Mouse (Mus musculus) MEL (cell line): ENCODE results near the gene Castor1. TPM values are rescaled to one million over a fixed set of nuclear protein-coding genes. Genes with fewer than 3 reads are reported as not detected.

ENCODE experiments used
- DNase-seq: peaks from one replicate; pipeline ENCODE4 v3.0.0; 2011; ENCODE audit warnings: low read depth, low spot score
- H3K27ac ChIP-seq: 2 replicates; pipeline ENCODE4 v1.5.1; 2012; ENCODE audit warnings: low read depth, mild to moderate bottlenecking, control low read depth, low read length, moderate library complexity; ENCODE audit not compliant: control insufficient read depth
- H3K27me3 ChIP-seq, 2 experiments: fragments of 150-350 bp in 1 of 2; sonication (generic) in 1 of 2; 2 replicates each; pipeline ENCODE4 v1.6.1; 2012; ENCODE audit warnings: low read length in 2 of 2, mild to moderate bottlenecking in 2 of 2, improper control_type of control experiment in 1 of 2, moderate library complexity in 1 of 2; ENCODE audit not compliant: insufficient read depth in 2 of 2, control insufficient read depth in 1 of 2
- H3K36me3 ChIP-seq, 2 experiments: 2 replicates each; pipeline ENCODE4 v1.6.1; 2012 to 2014; ENCODE audit warnings: low read length in 2 of 2, improper control_type of control experiment in 1 of 2, inconsistent platforms in 1 of 2, mild to moderate bottlenecking in 1 of 2; ENCODE audit not compliant: insufficient read depth in 2 of 2, control insufficient read depth in 1 of 2
- H3K4me1 ChIP-seq, 2 experiments: fragments of 150-350 bp in 1 of 2; sonication (generic) in 1 of 2; 2 replicates each; pipeline ENCODE4 v1.6.1; 2012; ENCODE audit warnings: low read length in 2 of 2, improper control_type of control experiment in 1 of 2, mild to moderate bottlenecking in 1 of 2; ENCODE audit not compliant: insufficient read depth in 2 of 2, control insufficient read depth in 1 of 2
- H3K4me3 ChIP-seq, 2 experiments: fragments of 150-350 bp in 1 of 2; sonication (generic) in 1 of 2; 2 replicates each; pipeline ENCODE4 v1.5.1; 2012; ENCODE audit warnings: low read depth in 2 of 2, low read length in 2 of 2, mild to moderate bottlenecking in 2 of 2, moderate library complexity in 2 of 2, control low read depth in 1 of 2, improper control_type of control experiment in 1 of 2; ENCODE audit not compliant: control insufficient read depth in 1 of 2, insufficient read depth in 1 of 2
- H3K79me2 ChIP-seq: 2 replicates; pipeline ENCODE4 v1.6.1; 2012; ENCODE audit warnings: mild to moderate bottlenecking, low read length, moderate library complexity; ENCODE audit not compliant: control insufficient read depth, poor library complexity, insufficient read depth
- H3K9ac ChIP-seq: 2 replicates; pipeline ENCODE4 v1.6.1; 2012; ENCODE audit warnings: low read depth, mild to moderate bottlenecking, control low read depth, low read length, moderate library complexity; ENCODE audit not compliant: control insufficient read depth, poor library complexity, severe bottlenecking
- H3K9me3 ChIP-seq: fragments of 150-350 bp; sonication (generic); replicated peaks from 2 replicates; pipeline ENCODE4 v1.6.1; 2012; ENCODE audit warnings: mild to moderate bottlenecking, low read length, improper control_type of control experiment, moderate library complexity; ENCODE audit not compliant: insufficient read depth
- BHLHE40 ChIP-seq: IDR thresholded peaks from 2 replicates; pipeline ENCODE4 v1.6.1; 2012; ENCODE audit warnings: low read depth, mild to moderate bottlenecking, inconsistent platforms, low read length, improper control_type of control experiment, borderline replicate concordance
- CHD2 ChIP-seq: IDR thresholded peaks from 2 replicates; pipeline ENCODE4 v1.6.1; 2011; ENCODE audit warnings: low read length, improper control_type of control experiment
- CTCF ChIP-seq, 3 experiments: IDR thresholded peaks in 2 of 3; conservative IDR thresholded peaks in 1 of 3; 2 replicates each; pipeline ENCODE4 v1.5.1; 2011 to 2012; ENCODE audit warnings: low read length in 3 of 3, low read depth in 2 of 3, mild to moderate bottlenecking in 2 of 3, improper control_type of control experiment in 1 of 3, inconsistent platforms in 1 of 3, mixed read lengths in 1 of 3, moderate library complexity in 1 of 3; ENCODE audit not compliant: control insufficient read depth in 1 of 3, insufficient read depth in 1 of 3, poor library complexity in 1 of 3, severe bottlenecking in 1 of 3
- E2F4 ChIP-seq: IDR thresholded peaks from 2 replicates; pipeline ENCODE4 v1.6.1; 2011; ENCODE audit warnings: low read depth, low read length, improper control_type of control experiment, borderline replicate concordance
- ELF1 ChIP-seq: IDR thresholded peaks from 2 replicates; pipeline ENCODE4 v1.6.1; 2014; ENCODE audit warnings: low read depth, mild to moderate bottlenecking, inconsistent platforms, low read length, improper control_type of control experiment, moderate library complexity
- ETS1 ChIP-seq: IDR thresholded peaks from 2 replicates; pipeline ENCODE4 v1.6.1; 2012; ENCODE audit warnings: low read depth, mild to moderate bottlenecking, inconsistent platforms, low read length, improper control_type of control experiment, moderate library complexity
- GABPA ChIP-seq: IDR thresholded peaks from 2 replicates; pipeline ENCODE4 v1.6.1; 2012; ENCODE audit warnings: low read depth, mild to moderate bottlenecking, inconsistent platforms, low read length, improper control_type of control experiment, moderate library complexity
- GATA1 ChIP-seq: IDR thresholded peaks from 2 replicates; pipeline ENCODE4 v1.6.1; 2011; ENCODE audit warnings: low read depth, low read length, improper control_type of control experiment
- HCFC1 ChIP-seq: IDR thresholded peaks from 2 replicates; pipeline ENCODE4 v1.6.1; 2012; ENCODE audit warnings: low read depth, mild to moderate bottlenecking, inconsistent platforms, low read length, improper control_type of control experiment, moderate library complexity
- JUND ChIP-seq: IDR thresholded peaks from 2 replicates; pipeline ENCODE4 v1.6.1; 2011; ENCODE audit warnings: low read depth, mild to moderate bottlenecking, improper control_type of control experiment, low read length
- MAFK ChIP-seq: IDR thresholded peaks from 2 replicates; pipeline ENCODE4 v1.6.1; 2011; ENCODE audit warnings: low read depth, mild to moderate bottlenecking, low read length, improper control_type of control experiment, borderline replicate concordance
- MAX ChIP-seq: IDR thresholded peaks from 2 replicates; pipeline ENCODE4 v1.6.1; 2011; ENCODE audit warnings: low read length, improper control_type of control experiment
- MAZ ChIP-seq: IDR thresholded peaks from 2 replicates; pipeline ENCODE4 v1.6.1; 2012; ENCODE audit warnings: low read depth, mild to moderate bottlenecking, inconsistent platforms, low read length, improper control_type of control experiment
- MYC ChIP-seq: IDR thresholded peaks from 2 replicates; pipeline ENCODE4 v1.6.1; 2011; ENCODE audit warnings: low read depth, mild to moderate bottlenecking, low read length, improper control_type of control experiment, moderate library complexity
- NELFE ChIP-seq: IDR thresholded peaks from 2 replicates; pipeline ENCODE4 v1.6.1; 2011; ENCODE audit warnings: low read depth, low read length, improper control_type of control experiment
- NRF1 ChIP-seq: IDR thresholded peaks from 2 replicates; pipeline ENCODE4 v1.6.1; 2014; ENCODE audit warnings: low read depth, mild to moderate bottlenecking, inconsistent platforms, low read length, improper control_type of control experiment, moderate library complexity; ENCODE audit not compliant: poor library complexity, insufficient read depth, severe bottlenecking
- POLR2A ChIP-seq, 2 experiments: IDR thresholded peaks; 2 replicates each; pipeline ENCODE4 v1.6.1; 2011 to 2012; ENCODE audit warnings: low read length in 2 of 2, mild to moderate bottlenecking in 2 of 2, control low read depth in 1 of 2, improper control_type of control experiment in 1 of 2, low read depth in 1 of 2, moderate library complexity in 1 of 2; ENCODE audit not compliant: control insufficient read depth in 1 of 2, insufficient read depth in 1 of 2, poor library complexity in 1 of 2
- POLR2AphosphoS2 ChIP-seq: IDR thresholded peaks from 2 replicates; pipeline ENCODE4 v1.6.1; 2011; ENCODE audit warnings: low read length, improper control_type of control experiment
- RAD21 ChIP-seq: IDR thresholded peaks from 2 replicates; pipeline ENCODE4 v1.6.1; 2011; ENCODE audit warnings: mild to moderate bottlenecking, low read depth, low read length, improper control_type of control experiment
- RCOR1 ChIP-seq: IDR thresholded peaks from 2 replicates; pipeline ENCODE4 v1.6.1; 2012; ENCODE audit warnings: low read depth, mild to moderate bottlenecking, inconsistent platforms, low read length, improper control_type of control experiment
- SIN3A ChIP-seq: IDR thresholded peaks from 2 replicates; pipeline ENCODE4 v1.6.1; 2012; ENCODE audit warnings: low read length, improper control_type of control experiment, inconsistent platforms
- SMC3 ChIP-seq: IDR thresholded peaks from 2 replicates; pipeline ENCODE4 v1.6.1; 2011; ENCODE audit warnings: low read depth, low read length, improper control_type of control experiment
- TAL1 ChIP-seq: IDR thresholded peaks from 2 replicates; pipeline ENCODE4 v1.6.1; 2012; ENCODE audit warnings: mild to moderate bottlenecking, inconsistent platforms, low read length, moderate library complexity, mixed read lengths
- TBP ChIP-seq: IDR thresholded peaks from 2 replicates; pipeline ENCODE4 v1.8.0; 2011; ENCODE audit warnings: low read depth, low read length, improper control_type of control experiment
- TCF12 ChIP-seq: IDR thresholded peaks from 2 replicates; pipeline ENCODE4 v1.6.1; 2014; ENCODE audit warnings: low read depth, mild to moderate bottlenecking, inconsistent platforms, low read length, improper control_type of control experiment, moderate library complexity
- UBTF ChIP-seq: IDR thresholded peaks from 2 replicates; pipeline ENCODE4 v1.6.1; 2012; ENCODE audit warnings: low read depth, mild to moderate bottlenecking, inconsistent platforms, low read length, improper control_type of control experiment, moderate library complexity, borderline replicate concordance; ENCODE audit not compliant: insufficient read depth
- USF1 ChIP-seq: IDR thresholded peaks from 2 replicates; pipeline ENCODE4 v1.6.1; 2014; ENCODE audit warnings: low read depth, mild to moderate bottlenecking, inconsistent platforms, low read length, improper control_type of control experiment, moderate library complexity
- USF2 ChIP-seq, 2 experiments: IDR thresholded peaks; 2 replicates each; pipeline ENCODE4 v1.6.1; 2011 to 2012; ENCODE audit warnings: improper control_type of control experiment in 2 of 2, low read length in 2 of 2, borderline replicate concordance in 1 of 2, inconsistent platforms in 1 of 2, low read depth in 1 of 2, mild to moderate bottlenecking in 1 of 2; ENCODE audit not compliant: insufficient read depth in 1 of 2
- ZC3H11A ChIP-seq: IDR thresholded peaks from 2 replicates; pipeline ENCODE4 v1.6.1; 2012; ENCODE audit warnings: low read depth, mild to moderate bottlenecking, inconsistent platforms, low read length, improper control_type of control experiment
- ZKSCAN1 ChIP-seq: IDR thresholded peaks from 2 replicates; pipeline ENCODE4 v1.6.1; 2012; ENCODE audit warnings: low read depth, mild to moderate bottlenecking, inconsistent platforms, low read length, improper control_type of control experiment, moderate library complexity
- ZMIZ1 ChIP-seq: IDR thresholded peaks from 2 replicates; pipeline ENCODE4 v1.6.1; 2012; ENCODE audit warnings: low read depth, mild to moderate bottlenecking, inconsistent platforms, low read length, improper control_type of control experiment, moderate library complexity
- polyA plus RNA-seq, 2 experiments: library from polyadenylated mRNA; stranded (reverse) in 1 of 2; unstranded in 1 of 2; fragments of >175 nt in 1 of 2; fragments of >200 nt in 1 of 2; gene quantifications; 2 replicates each; pipeline versions ENCODE4 v1.2.1 to v1.2.4; 2012; ENCODE audit warnings: low replicate concordance in 2 of 2, low read depth in 1 of 2; ENCODE audit not compliant: insufficient read length in 2 of 2, insufficient read depth in 1 of 2, missing spikeins in 1 of 2
- total RNA-seq: library from RNA; depleted of rRNA; stranded (reverse); fragments of 300-350 nt; gene quantifications from 2 replicates; pipeline ENCODE4 v1.2.3, GENCODE M21; 2012

Castor1 gene
- total and polyA plus RNA-seq, 3 experiments = 6.6 to 11.8 TPM; not detected in 1

- Histone ChIP-seq H3K9me3 (no peaks in the 10 kb centered on the region), H3K4me3 (no peak overlapping the region), H3K79me2 (peaks cover 13% of the 10 kb centered on the region), H3K27me3 (no peaks in the 10 kb centered on the region), H3K36me3 (peaks cover 0 to 6% of the 10 kb centered on the region in 2 experiments; a peak in 1 of 4 replicates), H3K9ac (no peak overlapping the region), H3K27ac (no peak overlapping the region), H3K4me1 (peaks cover 0 to 15% of the 10 kb centered on the region in 2 experiments; a peak in 2 of 4 replicates)
- TF ChIP-seq GATA1 = no peak
- TF ChIP-seq ETS1 = no peak
- TF ChIP-seq UBTF = no peak
- TF ChIP-seq NELFE = no peak
- no peak for TF ChIP-seq SIN3A
- DNase-seq = no peak
Observed at GRCm38 (mm10) chr11:4232644-4233043, 14.6 kb downstream of the Castor1 start.

DNA sequence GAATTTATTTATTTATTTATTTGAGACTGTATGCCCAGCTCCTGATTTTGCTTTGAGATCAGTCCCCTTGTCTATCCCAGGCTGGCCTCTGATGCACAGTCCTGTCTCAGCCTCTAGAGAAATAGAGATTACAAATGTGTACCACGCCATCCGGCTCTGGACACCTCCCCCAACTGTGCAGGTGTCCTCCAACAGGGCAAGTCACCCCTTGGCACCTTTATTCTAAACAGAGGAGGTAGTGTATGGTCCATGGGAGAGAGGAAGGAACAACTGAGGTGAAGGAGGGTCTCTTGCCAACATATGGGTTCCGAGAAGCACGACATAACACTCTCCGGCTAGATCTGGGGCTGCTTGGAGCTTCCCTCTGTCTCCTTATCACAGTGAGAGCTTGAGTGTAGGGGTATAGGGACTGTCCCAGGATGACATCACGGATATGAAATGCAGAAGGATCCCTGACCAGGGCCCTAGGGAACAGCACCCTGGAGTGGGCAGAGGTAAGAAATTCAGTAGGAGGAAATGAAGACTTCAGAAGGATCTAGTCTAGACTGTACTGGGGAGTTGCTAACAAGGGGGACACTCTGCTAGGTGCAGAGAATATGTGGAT, 17.1 kb downstream of the Castor1 start:
- H3K4me3 ChIP-seq = peak overlapping the region; percentile 66 to 97
- H3K27me3 ChIP-seq = no peaks in the 10 kb centered on the region
- peaks cover 24% of the 10 kb centered on the region for H3K79me2 ChIP-seq
- peaks cover 0 to 6% of the 10 kb centered on the region in 2 experiments; a peak in 1 of 4 replicates for H3K36me3 ChIP-seq
- H3K9ac ChIP-seq = peak overlapping the region; percentile 91
- DNase-seq = peak; percentile 75
- H3K4me1 ChIP-seq = peaks cover 0 to 22% of the 10 kb centered on the region in 2 experiments; a peak in 2 of 4 replicates
- H3K27ac ChIP-seq = peak overlapping the region; percentile 95
- H3K9me3 ChIP-seq = no peaks in the 10 kb centered on the region
- TF ChIP-seq TAL1 = no peak
- no peak for TF ChIP-seq USF1
- TF ChIP-seq NELFE = no peak
- no peak for TF ChIP-seq HCFC1
- no peak for TF ChIP-seq SMC3
- TF ChIP-seq TBP = no peak
- TF ChIP-seq RAD21 = no peak
- TF ChIP-seq ETS1 = no peak
- TF ChIP-seq E2F4 = no peak
- TF ChIP-seq TCF12 = 0 out of 2 replicates have a peak, but pooled peaks have one; percentile 16
- TF ChIP-seq ELF1 = no peak
- no peak for TF ChIP-seq ZC3H11A
- TF ChIP-seq GATA1 = no peak
- TF ChIP-seq CTCF (IDR thresholded peaks at IDR 0.05 in 2 of 3, conservative IDR thresholded peaks at IDR 0.05 in 1 of 3; ENCODE audit: control insufficient read depth in 1 of 3, insufficient read depth in 1 of 3, low read depth in 2 of 3, low read length in 3 of 3, poor library complexity in 1 of 3, severe bottlenecking in 1 of 3) = no peak
- no peak for TF ChIP-seq UBTF
- TF ChIP-seq CHD2 = no peak
- no peak for TF ChIP-seq RCOR1
- TF ChIP-seq USF2 (IDR thresholded peaks at IDR 0.05; ENCODE audit: borderline replicate concordance in 1 of 2, insufficient read depth in 1 of 2, low read depth in 1 of 2, low read length in 2 of 2) = no peak
- no peak for TF ChIP-seq GABPA
- TF ChIP-seq POLR2AphosphoS2 = no peak
- peak; percentile 28; the same call in 1 of the 2 replicates for TF ChIP-seq MAZ
- no peak for TF ChIP-seq JUND
- TF ChIP-seq POLR2A (IDR thresholded peaks at IDR 0.05; ENCODE audit: control insufficient read depth in 1 of 2, insufficient read depth in 1 of 2, low read depth in 1 of 2, low read length in 2 of 2, poor library complexity in 1 of 2) = no peak
- no peak for TF ChIP-seq ZKSCAN1
- TF ChIP-seq NRF1 = no peak
- no peak for TF ChIP-seq MAFK
- TF ChIP-seq BHLHE40 = no peak
- peak; percentile 18; the same call in 1 of the 2 replicates for TF ChIP-seq MYC
- peak; percentile 30 for TF ChIP-seq MAX
- no peak for TF ChIP-seq ZMIZ1
